Mouse (Mus musculus) bone marrow, adult 2 months (tissue): ENCODE measurements around the gene 4930470P17Rik. TPM values are rescaled to one million over a fixed set of nuclear protein-coding genes. Genes with fewer than 3 reads are reported as not detected.
"Not testable (repeated sequence)": the region's sequence is repeated elsewhere in the genome, so short reads cannot be mapped to it uniquely, and the experiment has no call there.

ENCODE experiments used
- H3K27ac ChIP-seq: fragments of 200-500 bp; 2 replicates; pipeline ENCODE4 v1.5.1; 2012; ENCODE audit warnings: low read depth, mild to moderate bottlenecking, control low read depth, inconsistent platforms, low read length; ENCODE audit not compliant: control insufficient read depth, poor library complexity, insufficient read depth
- H3K4me1 ChIP-seq: fragments of 200-500 bp; 2 replicates; pipeline ENCODE4 v1.6.1; 2011; ENCODE audit warnings: low read length; ENCODE audit not compliant: control insufficient read depth, insufficient read depth
- H3K4me3 ChIP-seq: fragments of 200-500 bp; replicated peaks from 2 replicates; pipeline ENCODE3; 2011; ENCODE audit warnings: mild to moderate bottlenecking, low read depth, low read length, control low read depth; ENCODE audit not compliant: control insufficient read depth
- CTCF ChIP-seq: fragments of 200-500 bp; IDR thresholded peaks from 2 replicates; pipeline ENCODE4 v1.5.1; 2011; ENCODE audit warnings: low read length, control low read depth; ENCODE audit not compliant: control insufficient read depth, insufficient read depth
- POLR2A ChIP-seq: fragments of 200-500 bp; IDR thresholded peaks from 2 replicates; pipeline ENCODE4 v1.6.1; 2011; ENCODE audit warnings: low read depth, mild to moderate bottlenecking, control low read depth, low read length, borderline replicate concordance; ENCODE audit not compliant: control insufficient read depth
- WGBS: fragments of 180-500 bp; shearing (Covaris S2); methylation state at CpG from one replicate; pipeline ENCODE4 v1.1.7; 2018; 5-methylcytosine and 5-hydroxymethylcytosine counted together
- polyA plus RNA-seq: library from polyadenylated mRNA; stranded (reverse); fragments of >200 nt; gene quantifications from 2 replicates; pipeline ENCODE4 v1.2.4, GENCODE M21; 2011; ENCODE audit warnings: low replicate concordance; ENCODE audit not compliant: missing spikeins, insufficient read depth, insufficient read length

Gene 4930470P17Rik
- polyA plus RNA-seq, 1 experiment = not detected

- H3K4me1 ChIP-seq = no peaks in the 10 kb centered on the region
- H3K27ac ChIP-seq = no peak overlapping the region
- TF ChIP-seq CTCF (no peak), POLR2A (no peak)
- no peak overlapping the region for H3K4me3 ChIP-seq
These were observed 30.6 kb upstream of the 4930470P17Rik start for GRCm38 (mm10) chr2:170632386-170632785.

GRCm38 (mm10) chr2:170631375-170631774 is 29.6 kb upstream of the 4930470P17Rik start:
- H3K4me1 ChIP-seq = no peaks in the 10 kb centered on the region
- 78% methylated on average over 1 of the region's 1 CpGs for WGBS
- H3K27ac ChIP-seq = no peak overlapping the region
- TF ChIP-seq POLR2A (no peak), CTCF (no peak)
- H3K4me3 ChIP-seq = no peak overlapping the region

- no peak overlapping the region for H3K4me3 ChIP-seq
- no peak for TF ChIP-seq POLR2A
- WGBS = 87% methylated on average over 11 of the region's 11 CpGs
- H3K4me1 ChIP-seq = no peaks in the 10 kb centered on the region
- no peak overlapping the region for H3K27ac ChIP-seq
These were observed 28.7 kb upstream of the 4930470P17Rik start for GRCm38 (mm10) chr2:170630553-170630952.

GRCm38 (mm10) chr2:170627991-170628390 is 26.2 kb upstream of the 4930470P17Rik start:
- not testable (repeated sequence) for H3K4me1 ChIP-seq, H3K27ac ChIP-seq, H3K4me3 ChIP-seq
- 84% methylated on average over 11 of the region's 11 CpGs for WGBS

- H3K4me1 ChIP-seq, H3K4me3 ChIP-seq, H3K27ac ChIP-seq: not testable (repeated sequence)
- 71% methylated on average over 1 of the region's 1 CpGs for WGBS
These were observed 22.5 kb upstream of the 4930470P17Rik start for GRCm38 (mm10) chr2:170624201-170624880.

- no peak for TF ChIP-seq CTCF
- no peak for TF ChIP-seq POLR2A
- no peaks in the 10 kb centered on the region for H3K4me1 ChIP-seq
- H3K27ac ChIP-seq = no peak overlapping the region
- 84% methylated on average over 13 of the region's 13 CpGs for WGBS
- no peak overlapping the region for H3K4me3 ChIP-seq
These were observed 21.2 kb upstream of the 4930470P17Rik start for GRCm38 (mm10) chr2:170622985-170623384.

- TF ChIP-seq POLR2A (no peak), CTCF (no peak)
- Histone ChIP-seq H3K27ac (no peak overlapping the region), H3K4me1 (no peaks in the 10 kb centered on the region), H3K4me3 (no peak overlapping the region)
- WGBS = 74% methylated on average over 12 of the region's 12 CpGs
These were observed 17.2 kb upstream of the 4930470P17Rik start for GRCm38 (mm10) chr2:170618862-170619492.

GRCm38 (mm10) chr2:170611794-170612193 is 10.0 kb upstream of the 4930470P17Rik start:
- not testable (repeated sequence) for H3K4me1 ChIP-seq, H3K27ac ChIP-seq, H3K4me3 ChIP-seq
- WGBS = 71% methylated on average over 5 of the region's 5 CpGs

GRCm38 (mm10) chr2:170601171-170601570 is 646 bp downstream of the 4930470P17Rik start:
- H3K4me3 ChIP-seq = no peak overlapping the region
- TF ChIP-seq POLR2A = no peak
- no peak for TF ChIP-seq CTCF
- 64% methylated on average over 5 of the region's 5 CpGs for WGBS
- H3K4me1 ChIP-seq = no peaks in the 10 kb centered on the region
- no peak overlapping the region; the same call in 1 of the 2 replicates for H3K27ac ChIP-seq
